Mouse (Mus musculus): Measurements from ENCODE around the gene Stac3. TPM values are rescaled to one million over a fixed set of nuclear protein-coding genes. Genes with fewer than 3 reads are reported as not detected.

The Stac3 gene
- 1.0 and 1.1 TPM in 2 replicates for polyA plus RNA-seq (2015; fragmentation: Nextera tagmentation; extraction: Ambion mirVana)

DNA sequence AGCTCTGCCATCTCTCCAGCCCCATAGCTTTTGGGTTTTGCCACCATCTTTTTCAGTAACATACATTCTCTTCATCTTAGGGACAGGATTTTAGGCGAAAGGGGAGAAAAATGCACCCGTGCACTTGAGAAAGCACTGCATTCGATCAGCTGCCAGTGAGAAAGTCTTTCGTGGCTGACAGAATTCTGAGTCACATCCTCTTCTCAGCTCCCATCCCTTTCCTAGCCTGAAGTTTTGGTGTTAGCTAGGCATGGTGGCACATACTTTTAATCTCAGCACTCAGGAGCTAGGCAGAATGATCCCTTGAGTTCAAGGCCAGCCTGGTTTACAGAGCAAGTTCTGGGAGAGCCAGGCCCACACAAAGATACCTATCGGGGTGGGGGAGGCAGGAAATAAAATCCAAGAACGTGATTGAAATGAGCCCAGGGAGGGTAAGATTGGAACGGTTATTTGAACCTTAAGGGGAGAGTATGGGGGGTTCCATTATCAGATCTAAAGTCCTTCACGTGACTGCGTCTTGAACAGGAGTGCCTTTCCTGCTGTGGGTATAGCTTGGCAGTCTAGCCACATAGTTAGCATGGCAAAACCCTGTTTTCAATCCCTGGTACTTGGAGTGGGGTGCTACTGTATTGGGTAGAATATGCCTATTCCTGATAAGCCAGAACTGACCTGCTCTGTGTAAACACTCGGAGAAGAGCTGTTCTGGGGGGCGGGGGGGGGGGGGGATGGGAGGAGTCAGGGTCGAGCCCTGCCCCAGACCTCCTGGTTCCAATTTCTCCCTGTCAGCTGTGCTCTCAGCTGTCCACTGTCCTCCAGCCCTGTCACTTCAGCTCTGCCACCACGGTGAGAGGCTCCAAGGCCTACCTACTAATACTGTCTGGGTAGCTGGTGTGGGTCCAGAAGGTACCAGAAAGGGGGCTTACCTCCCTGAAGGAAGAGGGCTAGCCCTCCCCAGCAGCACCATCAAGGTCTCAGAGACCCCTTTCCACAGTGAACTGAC lies at the start of gene Stac3:
Gene Stac3 (plus strand): TSS at position 793 of the 1,000 bp plus-strand sequence.
- H3K27me3 ChIP-seq: no peaks in the 10 kb centered on the region
- no peaks in the 10 kb centered on the region for H3K4me1 ChIP-seq
- no peak within 1 kb of the TSS for H3K9ac ChIP-seq
- no peak for ATAC-seq
- H3K9me3 ChIP-seq (replicated peaks): no peaks in the 10 kb centered on the region
- no peak within 1 kb of the TSS for H3K4me3 ChIP-seq
- H3K27ac ChIP-seq: no peak within 1 kb of the TSS
- H3K4me2 ChIP-seq: no peak within 1 kb of the TSS
- peaks cover 54% of the 10 kb centered on the region for H3K36me3 ChIP-seq (ENCODE audit: poor library complexity, severe bottlenecking)
- WGBS: 86% methylated on average over 12 of the region's 13 CpGs

DNA sequence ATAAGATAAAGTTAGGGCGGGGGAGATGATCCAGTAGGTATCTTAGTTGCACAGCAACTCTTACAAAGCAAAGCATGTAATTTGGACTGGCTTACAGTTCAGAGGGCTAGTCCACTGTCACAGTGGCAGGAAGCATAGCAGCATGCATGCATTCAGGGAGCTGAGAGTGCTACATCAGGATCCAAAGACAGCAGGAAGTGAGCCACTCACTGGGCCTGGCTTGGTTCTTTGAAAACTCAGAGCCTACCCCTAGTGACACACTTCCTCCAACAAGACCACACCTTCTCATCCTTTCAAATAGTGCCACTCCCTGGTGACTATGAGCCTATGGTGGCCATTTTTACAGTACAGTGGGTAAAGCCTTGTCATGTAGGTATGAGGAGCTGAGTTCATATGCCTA lies 47.8 kb upstream of the Stac3 start:
- Histone ChIP-seq H3K9me3 (replicated peaks) (no peaks in the 10 kb centered on the region), H3K27me3 (no peaks in the 10 kb centered on the region), H3K9ac (no peak overlapping the region), H3K4me3 (no peak overlapping the region), H3K36me3 (ENCODE audit: poor library complexity, severe bottlenecking) (peaks cover 75% of the 10 kb centered on the region), H3K27ac (no peak overlapping the region), H3K4me2 (no peak overlapping the region), H3K4me1 (no peaks in the 10 kb centered on the region)
- no peak for ATAC-seq
- 100% methylated on average over 1 of the region's 1 CpGs for WGBS

DNA sequence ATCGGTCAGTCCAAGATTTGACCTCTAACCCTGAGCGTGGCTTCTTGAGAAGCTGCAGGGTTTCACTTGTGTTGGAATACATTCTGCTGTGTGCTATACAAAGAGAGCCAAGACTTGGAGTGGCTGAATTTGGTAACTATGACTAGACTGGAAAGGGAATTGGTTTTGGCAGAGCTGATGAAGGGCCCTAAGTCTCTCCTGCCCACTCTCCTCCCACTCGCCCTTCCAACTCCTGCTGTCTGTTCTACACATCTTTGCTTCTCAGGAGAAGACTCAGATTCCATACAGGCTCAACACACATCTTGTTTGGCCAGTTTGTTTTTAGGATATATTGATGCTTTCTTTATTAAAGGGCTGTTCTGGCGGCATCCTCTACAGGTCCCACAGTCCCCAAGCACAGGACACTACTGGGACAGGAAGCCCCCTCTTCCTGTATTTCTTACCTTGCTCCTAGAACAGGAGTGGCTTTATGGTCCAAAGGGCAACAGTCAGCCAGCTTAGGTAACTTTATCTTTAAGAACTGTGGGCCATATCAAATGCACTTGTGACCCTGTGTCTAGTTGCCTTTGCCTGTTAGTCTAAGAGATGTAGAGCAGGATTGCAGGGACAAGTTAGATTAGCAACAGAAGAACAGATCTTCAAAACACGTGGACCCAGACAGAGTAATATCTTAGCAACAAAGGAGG lies 38.9 kb upstream of the Stac3 start:
- ATAC-seq: no peak
- 78% methylated on average over 5 of the region's 5 CpGs for WGBS
- Histone ChIP-seq H3K4me3 (no peak overlapping the region), H3K4me1 (no peaks in the 10 kb centered on the region), H3K36me3 (ENCODE audit: poor library complexity, severe bottlenecking) (peaks cover 91% of the 10 kb centered on the region), H3K4me2 (no peak overlapping the region), H3K27me3 (no peaks in the 10 kb centered on the region), H3K27ac (no peak overlapping the region), H3K9me3 (replicated peaks) (no peaks in the 10 kb centered on the region), H3K9ac (no peak overlapping the region)

DNA sequence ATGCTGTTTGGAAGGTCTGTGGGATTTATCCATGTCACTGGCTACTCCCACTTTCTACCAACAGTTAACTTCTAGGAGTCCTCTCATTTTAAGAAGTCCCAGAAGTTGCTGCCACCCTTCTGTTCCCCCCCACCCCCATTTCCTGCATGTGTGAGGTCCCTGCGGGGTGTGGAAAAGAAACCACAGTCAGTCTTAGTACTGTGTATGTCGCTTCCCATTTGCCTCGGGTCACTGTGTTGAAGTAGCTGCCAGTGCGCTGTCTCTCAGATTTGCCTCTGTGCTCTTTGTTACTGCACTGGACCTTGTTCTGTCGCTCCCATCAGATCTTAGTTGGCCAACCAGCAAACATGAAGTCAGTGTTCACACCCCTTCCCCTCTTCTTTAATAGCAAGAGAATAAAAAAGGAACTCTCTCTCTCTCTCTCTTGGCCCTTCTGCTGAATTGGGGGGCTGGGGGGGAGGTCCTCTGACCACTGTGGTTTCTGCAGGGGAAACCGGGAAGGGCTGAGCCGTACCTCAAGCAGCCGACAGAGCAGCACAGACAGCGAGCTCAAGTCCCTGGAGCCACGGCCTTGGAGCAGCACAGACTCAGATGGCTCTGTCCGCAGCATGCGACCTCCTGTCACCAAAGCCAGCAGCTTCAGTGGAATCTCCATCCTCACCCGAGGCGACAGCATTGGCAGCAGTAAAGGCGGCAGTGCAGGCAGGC lies 30.1 kb upstream of the Stac3 start:
- Histone ChIP-seq H3K4me1 (no peaks in the 10 kb centered on the region), H3K27me3 (no peaks in the 10 kb centered on the region), H3K4me2 (no peak overlapping the region), H3K27ac (no peak overlapping the region), H3K9me3 (replicated peaks) (no peaks in the 10 kb centered on the region), H3K9ac (no peak overlapping the region), H3K36me3 (ENCODE audit: poor library complexity, severe bottlenecking) (peaks cover 53% of the 10 kb centered on the region), H3K4me3 (no peak overlapping the region)
- ATAC-seq: no peak
- WGBS: 87% methylated on average over 15 of the region's 15 CpGs

DNA sequence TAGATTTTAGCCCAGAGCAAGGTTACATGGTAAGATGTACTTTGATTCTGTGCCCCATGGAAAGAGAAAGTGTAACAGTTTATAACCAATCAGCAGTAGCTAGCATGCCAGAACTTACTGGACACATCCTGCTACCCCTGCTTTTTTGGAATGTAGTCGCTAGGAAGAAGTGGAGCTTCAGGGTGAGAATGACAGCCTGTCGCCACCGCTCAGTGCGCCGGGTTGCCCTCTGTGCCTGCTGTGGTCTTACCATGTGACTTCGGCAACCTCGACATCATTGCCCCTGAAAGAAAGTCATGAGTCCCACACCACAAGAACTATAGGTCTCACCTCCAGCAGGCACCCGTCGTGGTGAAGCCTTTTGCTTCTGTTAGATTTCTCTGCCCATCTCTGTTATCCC lies 28.8 kb upstream of the Stac3 start:
- H3K36me3 ChIP-seq (ENCODE audit: poor library complexity, severe bottlenecking): peaks cover 59% of the 10 kb centered on the region
- no peak overlapping the region for H3K4me2 ChIP-seq
- no peak overlapping the region for H3K27ac ChIP-seq
- no peaks in the 10 kb centered on the region for H3K27me3 ChIP-seq
- 89% methylated on average over 9 of the region's 9 CpGs for whole genome bisulfite sequencing
- no peaks in the 10 kb centered on the region for H3K9me3 ChIP-seq (replicated peaks)
- H3K4me1 ChIP-seq: no peaks in the 10 kb centered on the region
- ATAC-seq: no peak
- H3K9ac ChIP-seq: no peak overlapping the region
- no peak overlapping the region for H3K4me3 ChIP-seq

DNA sequence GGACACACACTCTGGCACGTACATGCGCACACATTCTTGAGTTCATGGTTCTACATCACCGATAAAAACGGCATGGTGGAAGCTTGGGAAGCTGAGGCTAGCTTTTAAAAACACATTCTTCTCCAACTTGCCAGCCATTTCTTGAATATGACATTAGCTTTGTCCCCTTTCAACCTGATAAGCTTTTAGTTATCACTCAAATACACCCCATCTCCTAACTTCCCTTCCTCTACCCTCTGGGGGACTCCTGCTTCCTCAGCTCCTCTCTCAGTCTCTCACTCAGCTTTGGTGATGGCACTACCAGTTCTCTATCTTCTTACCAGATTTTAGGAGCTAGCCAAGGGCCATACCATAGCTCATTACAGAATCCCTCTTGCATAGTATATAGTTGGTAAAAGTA lies 26.3 kb upstream of the Stac3 start:
- Histone ChIP-seq H3K27me3 (no peaks in the 10 kb centered on the region), H3K4me2 (no peak overlapping the region), H3K9ac (no peak overlapping the region), H3K4me3 (no peak overlapping the region), H3K4me1 (no peaks in the 10 kb centered on the region), H3K9me3 (replicated peaks) (no peaks in the 10 kb centered on the region), H3K36me3 (ENCODE audit: poor library complexity, severe bottlenecking) (peaks cover 57% of the 10 kb centered on the region), H3K27ac (no peak overlapping the region)
- no peak for ATAC-seq
- WGBS: 97% methylated on average over 4 of the region's 4 CpGs

DNA sequence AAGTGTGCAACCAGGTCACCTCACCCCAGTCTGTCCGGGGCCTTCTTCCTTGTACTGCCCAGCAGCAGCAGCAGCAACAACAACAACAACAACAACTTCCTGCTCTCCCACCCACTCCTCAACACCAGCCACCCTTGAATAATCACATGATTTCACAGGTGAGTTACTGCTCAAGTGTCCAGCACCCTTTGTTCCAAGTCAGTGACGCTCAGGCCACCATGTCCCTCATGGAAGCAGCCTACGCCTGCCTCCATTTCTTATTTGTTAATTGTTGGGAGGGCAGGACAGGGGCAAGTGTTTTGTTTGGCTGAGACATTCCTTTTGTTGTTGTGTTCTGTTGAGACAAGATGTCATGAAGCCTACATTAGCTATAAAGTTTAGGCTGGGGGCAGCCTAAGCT lies 24.9 kb upstream of the Stac3 start:
- H3K4me3 ChIP-seq: no peak overlapping the region
- no peak overlapping the region for H3K9ac ChIP-seq
- H3K9me3 ChIP-seq (replicated peaks): no peaks in the 10 kb centered on the region
- ATAC-seq: no peak
- no peaks in the 10 kb centered on the region for H3K4me1 ChIP-seq
- no peak overlapping the region for H3K27ac ChIP-seq
- 86% methylated on average over 3 of the region's 3 CpGs for WGBS
- H3K36me3 ChIP-seq (ENCODE audit: poor library complexity, severe bottlenecking): peaks cover 65% of the 10 kb centered on the region
- no peak overlapping the region for H3K4me2 ChIP-seq
- H3K27me3 ChIP-seq: no peaks in the 10 kb centered on the region

DNA sequence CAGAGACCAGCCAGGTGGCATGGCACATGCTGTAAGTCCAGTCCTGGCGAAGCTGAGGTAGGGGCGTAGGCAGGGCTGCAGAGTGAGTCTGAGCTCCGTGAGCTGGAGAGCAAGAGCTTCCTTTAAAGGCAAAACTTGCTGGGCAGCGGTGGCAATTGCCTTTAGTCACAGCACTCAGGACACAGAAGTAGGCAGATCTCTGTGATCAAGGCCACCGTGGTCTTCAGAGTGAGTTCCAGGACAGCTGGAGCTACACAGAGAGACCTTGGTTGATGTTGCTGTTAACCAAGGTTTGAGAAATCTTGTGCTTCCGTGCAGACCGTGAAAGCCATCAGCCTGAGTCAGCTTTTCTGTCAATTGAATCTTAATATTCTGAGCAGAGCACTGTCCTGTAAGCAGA lies 24.2 kb upstream of the Stac3 start:
- no peaks in the 10 kb centered on the region for H3K9me3 ChIP-seq (replicated peaks)
- WGBS: 89% methylated on average over 7 of the region's 7 CpGs
- H3K27ac ChIP-seq: no peak overlapping the region
- no peak for ATAC-seq
- no peak overlapping the region for H3K4me3 ChIP-seq
- no peak overlapping the region for H3K4me2 ChIP-seq
- no peaks in the 10 kb centered on the region for H3K27me3 ChIP-seq
- no peak overlapping the region for H3K9ac ChIP-seq
- peaks cover 65% of the 10 kb centered on the region for H3K36me3 ChIP-seq (ENCODE audit: poor library complexity, severe bottlenecking)
- H3K4me1 ChIP-seq: no peaks in the 10 kb centered on the region

DNA sequence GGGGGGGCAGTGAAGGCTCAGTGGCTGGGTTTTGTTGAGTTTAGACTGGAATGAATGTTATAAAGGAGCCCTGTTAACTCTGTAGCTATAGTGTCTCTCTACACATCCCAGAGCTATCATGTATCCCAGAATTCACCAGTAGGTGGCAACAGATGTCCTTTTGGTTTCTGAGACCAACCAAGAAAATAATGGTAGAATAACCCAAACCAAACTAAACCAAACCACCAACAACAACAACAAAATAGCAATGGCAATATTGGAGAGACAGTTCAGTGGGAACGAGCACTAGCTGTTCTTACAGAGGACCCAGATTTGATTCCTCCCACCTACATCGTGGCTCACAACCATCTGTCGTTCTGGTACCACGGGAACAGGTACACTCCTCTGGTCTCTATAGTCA lies 22.4 kb upstream of the Stac3 start:
- Histone ChIP-seq H3K4me1 (no peaks in the 10 kb centered on the region), H3K36me3 (ENCODE audit: poor library complexity, severe bottlenecking) (peaks cover 63% of the 10 kb centered on the region), H3K9ac (no peak overlapping the region), H3K4me2 (no peak overlapping the region), H3K27ac (no peak overlapping the region), H3K9me3 (replicated peaks) (no peaks in the 10 kb centered on the region), H3K4me3 (no peak overlapping the region), H3K27me3 (no peaks in the 10 kb centered on the region)
- 98% methylated on average over 4 of the region's 4 CpGs for WGBS
- no peak for ATAC-seq

DNA sequence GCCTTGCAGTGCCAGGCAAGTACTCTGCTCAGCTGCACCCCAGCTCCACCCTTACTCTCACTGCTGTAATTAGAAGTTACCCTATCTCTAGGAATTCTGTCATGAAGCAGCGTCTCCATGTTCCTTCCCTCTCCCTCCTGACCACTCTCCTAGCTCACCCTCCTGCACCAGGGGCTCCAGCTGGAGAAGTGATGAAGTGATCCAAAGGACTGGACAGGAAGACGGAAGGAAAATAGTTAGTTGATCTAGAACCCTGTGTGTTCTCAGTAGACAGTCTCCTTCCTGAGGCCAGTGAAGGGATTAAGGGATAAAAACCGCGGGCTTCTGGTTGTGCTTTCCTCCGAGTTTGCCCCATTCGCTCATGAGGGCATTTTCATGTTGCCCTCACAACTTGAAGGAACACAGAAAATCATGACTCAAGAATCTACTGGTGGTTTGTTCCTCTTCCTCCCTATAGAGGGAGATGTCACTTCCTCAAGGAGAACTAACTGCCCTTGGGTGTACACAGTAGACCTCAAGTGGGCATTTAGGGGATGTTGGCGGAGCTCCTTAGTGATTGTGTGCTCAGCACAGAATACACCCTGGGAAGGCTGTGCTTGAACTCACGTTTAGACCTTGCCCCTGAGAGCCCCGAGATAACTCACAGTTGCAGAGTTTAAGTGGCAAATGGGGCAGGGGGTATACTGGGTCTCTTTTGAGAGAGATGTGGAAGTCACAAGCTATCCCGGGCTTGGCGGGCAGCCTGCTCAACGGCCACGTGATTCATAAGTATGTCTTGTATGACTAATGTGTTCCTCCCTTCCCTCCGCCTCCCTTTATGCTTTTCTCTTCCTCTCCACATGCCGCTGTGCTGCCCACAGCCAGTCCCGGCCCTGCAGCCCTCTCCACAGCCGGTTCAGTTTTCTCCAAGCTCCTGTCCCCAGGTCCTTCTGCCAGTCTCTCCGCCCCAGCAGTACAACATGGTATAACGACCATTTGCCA lies 20.4 kb upstream of the Stac3 start:
- peaks cover 67% of the 10 kb centered on the region for H3K36me3 ChIP-seq (ENCODE audit: poor library complexity, severe bottlenecking)
- no peak overlapping the region for H3K4me2 ChIP-seq
- no peaks in the 10 kb centered on the region for H3K27me3 ChIP-seq
- ATAC-seq: no peak
- H3K9ac ChIP-seq: no peak overlapping the region
- no peaks in the 10 kb centered on the region for H3K4me1 ChIP-seq
- 86% methylated on average over 19 of the region's 19 CpGs for WGBS
- H3K9me3 ChIP-seq (replicated peaks): no peaks in the 10 kb centered on the region
- no peak overlapping the region for H3K27ac ChIP-seq
- H3K4me3 ChIP-seq: no peak overlapping the region

DNA sequence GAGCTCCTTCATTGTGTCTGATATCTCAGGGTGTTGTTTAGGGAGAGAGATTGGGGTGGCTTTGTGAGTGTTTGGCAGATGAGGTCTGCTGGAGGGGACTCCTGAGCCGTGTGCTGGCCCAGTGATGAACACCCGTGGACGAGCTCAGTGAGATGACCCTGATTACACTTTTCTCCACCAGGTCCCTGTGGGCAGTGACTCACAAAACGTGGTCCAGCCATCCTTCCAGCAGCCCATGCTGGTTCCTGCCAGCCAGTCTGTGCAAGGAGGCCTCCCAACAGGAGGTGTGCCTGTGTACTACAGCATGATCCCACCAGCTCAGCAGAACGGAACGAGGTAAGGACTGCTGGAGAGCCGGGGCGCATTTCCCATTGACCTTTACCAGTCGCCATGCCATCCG lies 16.3 kb upstream of the Stac3 start:
- no peak for ATAC-seq
- Histone ChIP-seq H3K9ac (no peak overlapping the region), H3K9me3 (replicated peaks) (no peaks in the 10 kb centered on the region), H3K36me3 (ENCODE audit: poor library complexity, severe bottlenecking) (peaks cover 88% of the 10 kb centered on the region), H3K27me3 (no peaks in the 10 kb centered on the region), H3K4me2 (no peak overlapping the region), H3K27ac (no peak overlapping the region), H3K4me3 (no peak overlapping the region), H3K4me1 (no peaks in the 10 kb centered on the region)
- WGBS: 94% methylated on average over 10 of the region's 10 CpGs
